Mouse (Mus musculus) inflammation-experienced regulatory T-cells, adult 16 weeks (primary cell): ENCODE measurements around the gene Ralgps2. TPM values are rescaled to one million over a fixed set of nuclear protein-coding genes. Genes with fewer than 3 reads are reported as not detected.

Experiments
- polyA plus RNA-seq: library from polyadenylated mRNA; unstranded; fragments of 100-300 nt; shearing (Covaris generic); gene quantifications from one replicate; pipeline ENCODE4 v1.2.1, GENCODE M21; 2017

Gene Ralgps2
- 63.6 TPM for polyA plus RNA-seq

DNA sequence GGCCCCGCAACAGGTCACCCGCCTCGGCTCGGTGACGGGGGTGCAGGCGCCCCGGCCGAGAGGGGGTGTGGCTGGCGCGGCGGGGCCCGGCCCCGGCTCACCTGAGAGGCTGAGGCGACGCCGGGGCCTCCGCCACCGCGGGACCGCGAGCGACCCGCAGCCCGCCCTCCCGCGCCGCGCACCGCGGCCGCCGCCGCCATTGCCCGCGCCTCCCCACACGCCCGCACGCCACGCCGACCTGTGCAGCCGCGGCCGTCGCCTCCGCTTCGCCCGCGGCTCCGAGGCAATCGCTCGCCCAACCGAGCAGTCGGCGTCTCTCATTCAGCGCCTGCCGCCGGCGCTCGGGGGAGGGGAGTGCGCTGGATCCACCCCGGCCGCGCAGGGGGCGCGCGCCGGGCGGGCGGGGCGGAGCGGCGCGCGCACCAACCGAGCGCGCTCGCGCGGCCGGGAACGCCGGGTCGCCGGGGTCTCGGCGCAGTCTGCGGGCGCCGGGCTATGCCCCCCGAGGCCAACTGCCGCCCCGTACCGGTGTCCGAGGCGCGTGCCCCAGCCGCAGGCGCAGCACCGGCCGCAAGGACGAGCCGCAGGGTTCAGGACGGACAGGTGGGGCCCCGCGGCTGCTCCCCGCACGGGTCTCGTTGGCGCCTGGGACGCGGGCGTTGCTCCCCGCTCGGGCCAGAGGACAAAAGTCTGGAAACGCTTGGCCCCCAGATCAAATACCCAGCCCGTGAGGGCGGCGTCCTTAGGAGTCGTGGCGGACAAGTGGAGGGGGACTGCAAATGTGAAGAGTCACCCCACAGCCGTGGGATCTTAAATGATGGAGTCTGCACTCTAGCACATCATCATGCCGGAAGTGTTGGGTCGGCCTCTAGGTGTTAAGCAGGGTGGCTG is at the start of gene Ralgps2:
TSS of gene Ralgps2 (minus strand) at position 376 of the 891 bp plus-strand sequence.

DNA sequence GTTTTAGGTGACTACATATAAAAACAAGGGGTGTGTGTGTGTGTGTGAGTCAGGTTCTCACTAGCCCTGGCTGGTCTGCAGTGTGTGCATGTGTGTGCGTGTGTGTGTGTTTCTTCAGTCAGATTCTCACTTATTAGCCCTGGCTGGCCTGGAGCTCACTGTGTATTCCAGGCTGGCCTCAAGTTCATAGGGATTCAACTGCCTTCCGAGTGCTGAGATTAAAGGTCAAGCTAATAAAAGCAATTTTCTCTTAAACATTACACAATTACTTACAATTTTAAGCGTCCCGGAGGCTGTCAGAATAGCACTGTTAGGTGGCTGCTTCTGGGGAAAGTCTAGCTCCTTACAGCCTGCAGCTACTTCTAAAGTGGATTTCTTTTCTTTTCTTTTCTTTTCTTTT is 101.2 kb downstream of the Ralgps2 start, which contains the start of gene Angptl1:
TSS of gene Angptl1 (plus strand) at position 386 of the 400 bp plus-strand sequence.

Other genes with a start within 250 kb of the Ralgps2 start
- 19.3 TPM for gene Fam20b, start 220.5 kb downstream of the Ralgps2 start, polyA plus RNA-seq
- gene Angptl1, start 101.1 kb downstream of the Ralgps2 start, polyA plus RNA-seq = 0.63 TPM
- not detected for gene Tex35, start 169.1 kb upstream of the Ralgps2 start, polyA plus RNA-seq